Mouse (Mus musculus) intestine, embryonic 16.5 days (tissue): ENCODE data around the gene Vps13d. TPM values are rescaled to one million over a fixed set of nuclear protein-coding genes. Genes with fewer than 3 reads are reported as not detected.

Experiments
- ATAC-seq: fragments of 200-750 bp; cut with Nextera tagmentation; 2 replicates; pipeline ENCODE4 v1.8.0; 2017; ENCODE audit warnings: moderate TSS enrichment, moderate library complexity
- H3K27ac ChIP-seq: fragments of 300-500 bp; sonication (generic); 2 replicates; pipeline ENCODE4 v1.5.1; 2014; ENCODE audit warnings: mild to moderate bottlenecking, low read length
- H3K27me3 ChIP-seq: fragments of 300-500 bp; sonication (generic); replicated peaks from 2 replicates; pipeline ENCODE4 v1.6.1; 2014; ENCODE audit warnings: low read length, control low read depth, mixed read lengths; ENCODE audit not compliant: control insufficient read depth, insufficient read depth
- H3K36me3 ChIP-seq: fragments of 300-500 bp; sonication (generic); 2 replicates; pipeline ENCODE4 v1.6.1; 2014; ENCODE audit warnings: low read length, control low read depth; ENCODE audit not compliant: control insufficient read depth, insufficient read depth
- H3K4me1 ChIP-seq: fragments of 300-500 bp; sonication (generic); 2 replicates; pipeline ENCODE4 v1.6.1; 2014; ENCODE audit warnings: low read length, control low read depth, mixed read lengths; ENCODE audit not compliant: control insufficient read depth, insufficient read depth
- H3K4me2 ChIP-seq: fragments of 300-500 bp; sonication (generic); 2 replicates; pipeline ENCODE4 v1.6.1; 2014; ENCODE audit warnings: low read depth, low read length, control low read depth
- H3K4me3 ChIP-seq: fragments of 300-500 bp; sonication (generic); 2 replicates; pipeline ENCODE4 v1.5.1; 2014; ENCODE audit warnings: mild to moderate bottlenecking, low read length
- H3K9ac ChIP-seq: fragments of 300-500 bp; sonication (generic); 2 replicates; pipeline ENCODE4 v1.6.1; 2014; ENCODE audit warnings: low read depth, low read length
- H3K9me3 ChIP-seq: fragments of 300-500 bp; sonication (generic); 2 replicates; pipeline ENCODE4 v1.6.1; 2016; ENCODE audit warnings: low read length, control low read depth; ENCODE audit not compliant: control insufficient read depth
- WGBS: fragments of 180-500 bp; shearing (Covaris S2); extraction: QIAGEN DNeasy Blood & Tissue Kit; methylation state at CpG from one replicate; pipeline ENCODE4 v1.1.7; 2014; 5-methylcytosine and 5-hydroxymethylcytosine counted together
- polyA plus RNA-seq: library from polyadenylated mRNA; unstranded; fragments of >200 nt; fragmentation: Nextera tagmentation; extraction: Ambion mirVana; gene quantifications from 2 replicates; pipeline ENCODE4 v1.2.1, GENCODE M21; 2015

Gene Vps13d
- polyA plus RNA-seq, 1 experiment from 2014 or later, result 11.4 TPM

DNA sequence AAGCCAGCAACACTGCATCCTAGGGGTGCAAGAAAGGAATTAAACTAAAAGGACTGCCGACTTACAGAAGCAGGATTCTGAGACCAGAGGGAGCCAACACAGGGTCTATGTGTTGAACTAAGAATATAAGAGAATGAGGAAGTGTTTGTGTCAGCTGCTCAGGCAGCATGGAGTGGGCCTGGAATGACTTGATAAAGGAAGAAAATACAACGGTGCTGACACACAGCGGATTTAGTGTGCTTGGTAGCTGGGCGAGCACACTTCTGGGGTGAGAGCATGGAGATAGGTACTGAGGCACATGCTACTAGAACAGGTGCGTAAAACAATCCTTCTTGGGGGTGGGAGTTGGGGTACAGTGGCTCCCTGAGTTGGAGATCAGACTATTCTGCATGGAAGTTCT lies 51.3 kb downstream of the Vps13d start:
- Histone ChIP-seq H3K27ac (no peak overlapping the region), H3K9me3 (no peaks in the 10 kb centered on the region), H3K9ac (no peak overlapping the region), H3K4me1 (0 out of 2 replicates have a peak, but pooled peaks cover 3% of the 10 kb centered on the region), H3K4me3 (no peak overlapping the region), H3K27me3 (no peaks in the 10 kb centered on the region), H3K36me3 (peaks cover 21% of the 10 kb centered on the region), H3K4me2 (no peak overlapping the region)
- no peak for ATAC-seq
- WGBS, result 88% methylated on average over 5 of the region's 5 CpGs

GRCm38 (mm10) chr4:145136705-145137104 lies 58.1 kb downstream of the Vps13d start:
- H3K9ac ChIP-seq, result no peak overlapping the region
- no peak overlapping the region for H3K4me3 ChIP-seq
- H3K4me2 ChIP-seq, result no peak overlapping the region
- no peaks in the 10 kb centered on the region for H3K27me3 ChIP-seq
- H3K36me3 ChIP-seq, result peaks cover 25% of the 10 kb centered on the region
- ATAC-seq, result no peak
- no peak overlapping the region for H3K27ac ChIP-seq
- no peaks in the 10 kb centered on the region for H3K9me3 ChIP-seq
- WGBS, result 89% methylated on average over 1 of the region's 1 CpGs
- no peaks in the 10 kb centered on the region for H3K4me1 ChIP-seq

- no peak overlapping the region for H3K9ac ChIP-seq
- H3K36me3 ChIP-seq, result peaks cover 15% of the 10 kb centered on the region
- no peaks in the 10 kb centered on the region for H3K27me3 ChIP-seq
- H3K9me3 ChIP-seq, result no peaks in the 10 kb centered on the region
- ATAC-seq, result no peak
- no peaks in the 10 kb centered on the region for H3K4me1 ChIP-seq
- H3K4me3 ChIP-seq, result no peak overlapping the region
- no peak overlapping the region for H3K4me2 ChIP-seq
- H3K27ac ChIP-seq, result no peak overlapping the region
- 40% methylated on average over 4 of the region's 4 CpGs for WGBS
Observed at GRCm38 (mm10) chr4:145135473-145135872, 59.3 kb downstream of the Vps13d start.

DNA sequence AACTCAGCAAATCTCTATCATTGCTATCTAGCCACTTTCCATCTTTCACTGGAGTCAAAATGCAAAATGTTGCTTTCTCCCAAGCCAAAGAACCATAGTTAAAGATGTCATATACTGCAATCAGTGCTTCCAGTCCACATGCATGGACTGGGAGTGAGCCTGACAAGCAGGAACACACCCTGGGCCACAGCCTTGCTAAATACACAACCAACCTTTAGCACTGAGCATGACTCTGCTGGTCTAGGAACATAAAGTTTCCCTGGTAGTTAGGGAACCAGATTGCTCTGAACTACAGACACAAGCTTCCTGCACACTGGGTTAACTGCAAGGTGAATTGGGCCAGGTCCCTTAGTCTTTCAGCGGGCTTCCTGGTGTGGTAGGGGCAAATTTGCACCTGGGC lies 64.0 kb downstream of the Vps13d start:
- Histone ChIP-seq H3K4me1 (0 out of 2 replicates have a peak, but pooled peaks cover 2% of the 10 kb centered on the region), H3K36me3 (peaks cover 18% of the 10 kb centered on the region), H3K4me3 (no peak overlapping the region), H3K27ac (no peak overlapping the region), H3K9ac (no peak overlapping the region), H3K27me3 (no peaks in the 10 kb centered on the region), H3K9me3 (no peaks in the 10 kb centered on the region), H3K4me2 (no peak overlapping the region)
- 82% methylated on average over 1 of the region's 1 CpGs for WGBS
- ATAC-seq, result peak; percentile 77; the same call in 1 of the 2 replicates

GRCm38 (mm10) chr4:145129956-145130548 lies 64.8 kb downstream of the Vps13d start:
- Histone ChIP-seq H3K9ac (no peak overlapping the region), H3K27me3 (no peaks in the 10 kb centered on the region), H3K4me2 (no peak overlapping the region), H3K4me1 (0 out of 2 replicates have a peak, but pooled peaks cover 2% of the 10 kb centered on the region), H3K9me3 (no peaks in the 10 kb centered on the region), H3K36me3 (peaks cover 18% of the 10 kb centered on the region), H3K4me3 (no peak overlapping the region), H3K27ac (no peak overlapping the region)
- ATAC-seq, result no peak

DNA sequence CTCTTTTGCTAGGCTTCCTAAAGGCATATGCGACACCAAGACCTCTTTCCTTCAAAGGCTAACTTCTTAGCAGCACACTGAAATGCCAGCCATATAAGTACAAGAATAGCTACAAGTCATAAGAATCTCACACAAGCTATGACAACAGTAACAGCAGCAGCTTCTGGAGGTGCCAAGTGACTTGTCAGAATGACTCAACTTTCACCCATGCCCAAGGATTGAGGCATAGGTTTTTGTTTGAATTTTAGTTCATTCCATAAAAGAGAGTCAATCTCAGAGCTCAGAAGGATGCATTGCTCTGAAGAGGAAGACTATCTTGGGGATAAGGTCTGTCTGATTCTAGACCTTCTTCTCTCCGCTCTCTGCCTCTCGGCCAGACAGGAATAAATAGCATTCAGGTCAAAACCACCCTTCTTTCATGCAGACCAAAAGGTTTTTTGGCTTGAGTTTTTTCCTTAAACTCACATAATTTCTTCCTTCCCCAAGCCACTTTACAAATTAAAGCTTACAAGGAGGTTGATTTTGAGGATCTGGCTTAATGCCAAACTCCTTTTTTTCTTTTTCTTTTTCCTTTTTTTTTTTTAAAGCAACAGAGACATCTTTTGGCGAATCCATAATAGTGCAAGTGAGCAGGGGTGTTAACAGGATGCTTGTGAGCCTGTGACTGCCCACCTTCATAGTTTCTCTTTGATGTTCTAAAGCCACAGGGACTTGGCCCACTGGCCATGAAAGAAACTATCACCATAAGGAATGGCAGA lies 69.2 kb downstream of the Vps13d start:
- Histone ChIP-seq H3K36me3 (peaks cover 10% of the 10 kb centered on the region), H3K27ac (no peak overlapping the region)

GRCm38 (mm10) chr4:145124419-145124818 lies 70.4 kb downstream of the Vps13d start:
- Histone ChIP-seq H3K9ac (no peak overlapping the region), H3K27me3 (no peaks in the 10 kb centered on the region), H3K9me3 (no peaks in the 10 kb centered on the region), H3K36me3 (peaks cover 10% of the 10 kb centered on the region; the same call in 1 of the 2 replicates), H3K4me1 (no peaks in the 10 kb centered on the region), H3K4me2 (no peak overlapping the region), H3K4me3 (no peak overlapping the region), H3K27ac (no peak overlapping the region)
- WGBS, result 80% methylated on average over 4 of the region's 4 CpGs
- ATAC-seq, result no peak

More for the DNA sequence above, 69.2 kb downstream of the Vps13d start:
- 73% methylated on average over 4 of the region's 4 CpGs for WGBS
- Histone ChIP-seq H3K27me3 (no peaks in the 10 kb centered on the region), H3K4me2 (no peak overlapping the region), H3K4me1 (0 out of 2 replicates have a peak, but pooled peaks cover 2% of the 10 kb centered on the region), H3K9ac (no peak overlapping the region), H3K9me3 (no peaks in the 10 kb centered on the region), H3K4me3 (no peak overlapping the region)
- ATAC-seq, result no peak

DNA sequence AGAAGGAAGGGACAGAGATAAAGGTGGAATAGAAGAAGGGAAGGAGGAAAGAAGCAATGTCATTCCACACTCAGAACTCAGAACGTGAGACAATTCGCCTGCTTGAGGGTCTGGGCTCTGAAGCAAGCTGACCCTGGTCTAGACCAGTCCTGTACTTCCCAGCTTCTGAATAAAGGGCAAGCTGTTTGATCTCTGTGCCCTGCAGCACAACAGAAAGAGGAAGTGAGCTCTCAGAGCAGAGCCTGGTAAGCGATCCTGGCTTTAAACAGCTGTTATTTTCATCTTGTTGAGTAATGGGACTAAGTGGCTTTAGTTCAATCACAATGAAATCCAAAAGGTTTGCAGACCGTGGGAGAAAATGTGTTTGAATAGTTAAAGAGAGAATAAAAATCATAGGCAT lies 83.2 kb downstream of the Vps13d start:
- Histone ChIP-seq H3K4me1 (no peaks in the 10 kb centered on the region), H3K4me2 (no peak overlapping the region), H3K4me3 (no peak overlapping the region), H3K9ac (no peak overlapping the region), H3K27ac (no peak overlapping the region), H3K36me3 (peaks cover 17% of the 10 kb centered on the region), H3K27me3 (no peaks in the 10 kb centered on the region), H3K9me3 (no peaks in the 10 kb centered on the region)
- no peak for ATAC-seq
- WGBS, result 45% methylated on average over 4 of the region's 4 CpGs

DNA sequence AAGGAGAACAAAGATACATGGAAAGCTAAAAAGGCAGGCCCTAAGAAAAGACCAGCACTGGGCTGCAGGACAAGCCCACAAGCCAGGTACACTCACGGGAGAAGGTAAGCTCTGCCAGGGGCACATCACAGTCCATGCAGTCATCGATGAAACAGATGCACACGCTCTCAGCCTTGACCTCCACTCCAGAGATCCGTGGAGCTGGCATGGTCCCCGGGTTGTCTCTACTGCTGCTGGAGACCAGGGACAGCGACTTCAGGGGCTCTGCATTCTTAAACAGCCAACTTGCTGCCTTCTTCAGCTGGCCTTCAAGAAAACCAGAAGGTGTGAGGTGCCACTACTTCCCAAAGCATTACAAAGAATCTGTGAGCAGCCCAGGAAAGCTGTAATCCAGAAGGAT lies 84.1 kb downstream of the Vps13d start:
- WGBS, result 87% methylated on average over 6 of the region's 6 CpGs
- Histone ChIP-seq H3K27ac (no peak overlapping the region), H3K9ac (no peak overlapping the region), H3K9me3 (no peaks in the 10 kb centered on the region), H3K4me2 (no peak overlapping the region), H3K36me3 (peaks cover 14% of the 10 kb centered on the region), H3K27me3 (no peaks in the 10 kb centered on the region), H3K4me3 (no peak overlapping the region), H3K4me1 (no peaks in the 10 kb centered on the region)
- no peak for ATAC-seq
